Mouse (Mus musculus) brain, embryonic 14.5 days (tissue): ENCODE data around the gene Gm20517.
"Not testable (repeated sequence)": the region's sequence is repeated elsewhere in the genome, so short reads cannot be mapped to it uniquely, and the experiment has no call there.

ENCODE experiments used
- CTCF ChIP-seq: fragments of 200-500 bp; IDR thresholded peaks from 2 replicates; pipeline ENCODE4 v1.5.1; 2012; ENCODE audit warnings: inconsistent platforms, mild to moderate bottlenecking, moderate library complexity, borderline replicate concordance; ENCODE audit not compliant: insufficient read depth, insufficient read length; ENCODE audit errors: extremely low read depth
- POLR2A ChIP-seq: fragments of 200-500 bp; IDR thresholded peaks from 2 replicates; pipeline ENCODE4 v1.6.1; 2012; ENCODE audit warnings: mild to moderate bottlenecking, inconsistent platforms, borderline replicate concordance; ENCODE audit not compliant: poor library complexity, insufficient read depth, insufficient read length, severe bottlenecking; ENCODE audit errors: extremely low read depth

- not testable (repeated sequence) for TF ChIP-seq POLR2A, CTCF
Observed at GRCm38 (mm10) chr17:47654346-47654745, 43.0 kb downstream of the Gm20517 start.
